Mouse (Mus musculus): ENCODE data around the gene Kcnj11. TPM values are rescaled to one million over a fixed set of nuclear protein-coding genes. Genes with fewer than 3 reads are reported as not detected.
A peak's percentile ranks its signal among the peaks of the same experiment; 100 is the strongest.

Kcnj11 gene
- 2.7 and 3.0 TPM in 2 replicates for polyA plus RNA-seq (2014; fragmentation: Nextera tagmentation; extraction: Ambion mirVana)

- H3K4me3 ChIP-seq (ENCODE audit: low read depth, low read length) = peak within 1 kb of the TSS; percentile 58
- no peaks in the 10 kb centered on the region for H3K36me3 ChIP-seq (ENCODE audit: control insufficient read depth, insufficient read depth, low read length)
- ATAC-seq (peak; percentile 77), DNase-seq (ENCODE audit: low spot score) (peak; percentile 93)
- no peaks in the 10 kb centered on the region for H3K9me3 ChIP-seq (replicated peaks; ENCODE audit: control insufficient read depth, low read length)
- H3K4me2 ChIP-seq (ENCODE audit: low read length) = peak within 1 kb of the TSS; percentile 69
- H3K4me1 ChIP-seq (ENCODE audit: control insufficient read depth, insufficient read depth, low read length) = peaks cover 21% of the 10 kb centered on the region; the same call in 1 of the 2 replicates
- WGBS = under 1% methylated on average over 33 of the region's 34 CpGs
- peak within 1 kb of the TSS; percentile 81 for H3K9ac ChIP-seq (ENCODE audit: low read length)
- peak within 1 kb of the TSS; percentile 17; the same call in 1 of the 2 replicates for H3K27ac ChIP-seq (ENCODE audit: low read depth, low read length)
- no peaks in the 10 kb centered on the region for H3K27me3 ChIP-seq (replicated peaks; ENCODE audit: control insufficient read depth, insufficient read depth, low read length)
These were observed at the start of gene Kcnj11 for GRCm38 (mm10) chr7:46100563-46100962. TSS of gene Kcnj11 (minus strand) at chr7:46100764.

DNA sequence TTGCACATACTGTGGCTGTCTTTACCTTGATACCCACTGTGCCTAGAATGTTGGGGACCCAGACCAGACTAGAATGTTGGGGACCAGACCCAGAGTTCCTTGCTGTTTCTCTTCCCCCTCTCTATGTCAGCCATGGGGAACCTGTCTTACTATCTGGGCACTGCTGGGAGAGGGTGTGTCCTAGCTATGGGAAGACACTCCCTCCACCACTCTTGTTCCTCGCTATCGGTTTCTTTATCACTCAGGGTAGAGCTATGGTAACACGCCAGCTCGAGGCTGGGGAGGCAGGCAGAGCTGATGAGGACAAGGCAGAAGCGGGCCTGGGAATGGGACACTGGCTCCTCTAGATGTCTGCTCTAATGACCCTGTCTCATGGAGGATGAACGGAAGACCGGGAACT is 46.9 kb upstream of the Kcnj11 start:
- 87% methylated on average over 7 of the region's 7 CpGs for WGBS
- Histone ChIP-seq H3K4me1 (ENCODE audit: control insufficient read depth, insufficient read depth, low read length) (no peaks in the 10 kb centered on the region), H3K27ac (ENCODE audit: low read depth, low read length) (peak overlapping the region; percentile 76), H3K27me3 (replicated peaks; ENCODE audit: control insufficient read depth, insufficient read depth, low read length) (no peaks in the 10 kb centered on the region), H3K9me3 (replicated peaks; ENCODE audit: control insufficient read depth, low read length) (no peaks in the 10 kb centered on the region), H3K36me3 (ENCODE audit: control insufficient read depth, insufficient read depth, low read length) (no peaks in the 10 kb centered on the region), H3K4me3 (ENCODE audit: low read depth, low read length) (no peak overlapping the region), H3K9ac (ENCODE audit: low read length) (no peak overlapping the region), H3K4me2 (ENCODE audit: low read length) (no peak overlapping the region)
- ATAC-seq (no peak), DNase-seq (ENCODE audit: low spot score) (no peak)

DNA sequence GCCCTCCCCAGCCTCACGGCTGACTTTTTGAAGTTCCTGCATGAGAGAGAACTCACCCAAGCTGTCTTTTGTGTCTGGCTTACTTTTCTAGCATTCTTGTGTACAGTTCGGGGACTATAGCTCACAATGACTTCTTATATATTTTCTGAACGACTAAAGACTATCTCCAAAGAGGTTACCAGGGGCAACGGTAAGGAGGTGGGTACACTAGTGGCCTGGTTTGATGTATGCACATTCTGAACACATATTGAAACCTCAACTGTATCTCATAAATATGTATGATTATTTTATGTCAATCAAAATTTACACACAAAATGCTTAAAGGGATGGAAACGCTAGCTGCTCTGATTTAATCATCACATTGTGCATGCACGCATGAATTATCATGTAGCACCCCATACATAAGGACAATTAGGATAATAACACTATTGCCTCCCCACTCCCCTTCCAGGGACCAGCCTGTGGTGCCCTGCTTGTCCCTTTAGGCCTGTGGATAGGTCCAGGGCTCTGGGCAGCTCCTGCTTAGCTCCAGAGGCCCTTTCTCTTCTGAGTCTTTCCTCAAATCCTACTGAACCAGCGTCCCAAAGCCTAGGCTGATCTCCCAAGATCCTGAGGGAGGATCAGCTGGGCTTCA is 46.2 kb upstream of the Kcnj11 start:
- DNase-seq (ENCODE audit: low spot score) (no peak), ATAC-seq (peak; percentile 77; the same call in 1 of the 2 replicates)
- no peaks in the 10 kb centered on the region for H3K27me3 ChIP-seq (replicated peaks; ENCODE audit: control insufficient read depth, insufficient read depth, low read length)
- H3K9me3 ChIP-seq (replicated peaks; ENCODE audit: control insufficient read depth, low read length) = no peaks in the 10 kb centered on the region
- no peak overlapping the region for H3K4me2 ChIP-seq (ENCODE audit: low read length)
- no peaks in the 10 kb centered on the region for H3K4me1 ChIP-seq (ENCODE audit: control insufficient read depth, insufficient read depth, low read length)
- no peak overlapping the region for H3K9ac ChIP-seq (ENCODE audit: low read length)
- H3K27ac ChIP-seq (ENCODE audit: low read depth, low read length) = peak overlapping the region; percentile 76
- no peaks in the 10 kb centered on the region for H3K36me3 ChIP-seq (ENCODE audit: control insufficient read depth, insufficient read depth, low read length)
- 43% methylated on average over 7 of the region's 7 CpGs for WGBS
- no peak overlapping the region for H3K4me3 ChIP-seq (ENCODE audit: low read depth, low read length)

DNA sequence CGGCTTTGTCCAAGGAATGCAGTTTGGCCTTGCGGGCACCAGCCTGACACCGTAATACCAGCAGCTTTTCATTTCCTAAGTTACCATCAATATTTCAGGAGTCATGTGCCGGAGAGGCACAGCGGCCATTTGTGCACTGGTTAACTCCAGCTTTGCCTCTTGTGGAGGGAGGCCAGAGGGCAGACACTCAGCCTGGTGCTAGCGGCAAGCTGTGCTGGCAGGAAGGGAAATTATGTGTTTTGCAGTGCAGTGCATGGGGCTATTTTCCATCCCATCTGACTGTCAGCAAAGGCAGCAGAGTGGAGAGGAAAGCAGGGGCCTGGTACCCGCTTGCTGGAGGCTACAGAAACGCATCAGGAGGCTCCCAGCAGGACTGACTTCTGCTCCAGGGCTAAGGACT is 43.5 kb upstream of the Kcnj11 start:
- Histone ChIP-seq H3K9me3 (replicated peaks; ENCODE audit: control insufficient read depth, low read length) (no peaks in the 10 kb centered on the region), H3K36me3 (ENCODE audit: control insufficient read depth, insufficient read depth, low read length) (no peaks in the 10 kb centered on the region), H3K27ac (ENCODE audit: low read depth, low read length) (no peak overlapping the region; the same call in 1 of the 2 replicates), H3K9ac (ENCODE audit: low read length) (no peak overlapping the region), H3K4me3 (ENCODE audit: low read depth, low read length) (no peak overlapping the region), H3K4me1 (ENCODE audit: control insufficient read depth, insufficient read depth, low read length) (no peaks in the 10 kb centered on the region), H3K27me3 (replicated peaks; ENCODE audit: control insufficient read depth, insufficient read depth, low read length) (no peaks in the 10 kb centered on the region), H3K4me2 (ENCODE audit: low read length) (no peak overlapping the region)
- 78% methylated on average over 8 of the region's 8 CpGs for WGBS
- ATAC-seq (no peak), DNase-seq (ENCODE audit: low spot score) (no peak)

GRCm38 (mm10) chr7:46138329-46138930 is 37.9 kb upstream of the Kcnj11 start:
- Histone ChIP-seq H3K9ac (ENCODE audit: low read length) (no peak overlapping the region), H3K9me3 (replicated peaks; ENCODE audit: control insufficient read depth, low read length) (no peaks in the 10 kb centered on the region), H3K36me3 (ENCODE audit: control insufficient read depth, insufficient read depth, low read length) (no peaks in the 10 kb centered on the region), H3K4me2 (ENCODE audit: low read length) (no peak overlapping the region), H3K27ac (ENCODE audit: low read depth, low read length) (no peak overlapping the region), H3K4me1 (ENCODE audit: control insufficient read depth, insufficient read depth, low read length) (peaks cover 4% of the 10 kb centered on the region; the same call in 1 of the 2 replicates), H3K4me3 (ENCODE audit: low read depth, low read length) (no peak overlapping the region), H3K27me3 (replicated peaks; ENCODE audit: control insufficient read depth, insufficient read depth, low read length) (no peaks in the 10 kb centered on the region)
- DNase-seq (ENCODE audit: low spot score) (no peak), ATAC-seq (no peak)
- WGBS = 33% methylated on average over 7 of the region's 7 CpGs

- Histone ChIP-seq H3K4me2 (ENCODE audit: low read length) (no peak overlapping the region), H3K9me3 (replicated peaks; ENCODE audit: control insufficient read depth, low read length) (no peaks in the 10 kb centered on the region), H3K27me3 (replicated peaks; ENCODE audit: control insufficient read depth, insufficient read depth, low read length) (no peaks in the 10 kb centered on the region), H3K4me1 (ENCODE audit: control insufficient read depth, insufficient read depth, low read length) (peaks cover 11% of the 10 kb centered on the region), H3K9ac (ENCODE audit: low read length) (no peak overlapping the region), H3K4me3 (ENCODE audit: low read depth, low read length) (no peak overlapping the region), H3K27ac (ENCODE audit: low read depth, low read length) (no peak overlapping the region), H3K36me3 (ENCODE audit: control insufficient read depth, insufficient read depth, low read length) (no peaks in the 10 kb centered on the region)
- 26% methylated on average over 7 of the region's 7 CpGs for WGBS
- ATAC-seq (no peak), DNase-seq (ENCODE audit: low spot score) (no peak)
These were observed 33.3 kb upstream of the Kcnj11 start for GRCm38 (mm10) chr7:46133858-46134257.

- Histone ChIP-seq H3K9ac (ENCODE audit: low read length) (no peak overlapping the region), H3K36me3 (ENCODE audit: control insufficient read depth, insufficient read depth, low read length) (no peaks in the 10 kb centered on the region), H3K9me3 (replicated peaks; ENCODE audit: control insufficient read depth, low read length) (no peaks in the 10 kb centered on the region), H3K27me3 (replicated peaks; ENCODE audit: control insufficient read depth, insufficient read depth, low read length) (no peaks in the 10 kb centered on the region), H3K4me3 (ENCODE audit: low read depth, low read length) (no peak overlapping the region), H3K4me1 (ENCODE audit: control insufficient read depth, insufficient read depth, low read length) (peaks cover 14% of the 10 kb centered on the region), H3K27ac (ENCODE audit: low read depth, low read length) (peak overlapping the region; percentile 33; the same call in 1 of the 2 replicates), H3K4me2 (ENCODE audit: low read length) (no peak overlapping the region)
- DNase-seq (ENCODE audit: low spot score) = no peak
- 91% methylated on average over 12 of the region's 12 CpGs for WGBS
- no peak for ATAC-seq
These were observed 31.7 kb upstream of the Kcnj11 start for GRCm38 (mm10) chr7:46132229-46132628.

DNA sequence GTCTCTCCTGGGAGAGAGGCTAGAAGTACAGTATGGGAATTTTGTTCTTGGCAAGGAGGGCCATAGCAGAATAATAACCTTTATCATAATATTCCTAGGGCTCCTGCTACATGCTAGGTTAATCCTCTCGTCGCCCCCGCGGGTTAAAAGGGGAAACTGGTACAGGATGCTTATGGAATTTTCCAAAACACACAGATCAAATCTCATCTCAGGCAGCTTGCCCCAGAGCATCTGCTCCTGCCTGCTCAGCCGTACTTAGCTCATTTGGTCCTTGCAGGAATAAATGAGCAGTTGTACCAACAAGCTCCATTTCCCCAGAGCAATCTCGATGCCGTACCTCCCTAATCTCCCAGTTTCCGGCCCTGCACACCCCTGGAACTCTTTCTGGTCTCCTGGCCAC is 31.2 kb upstream of the Kcnj11 start:
- peak overlapping the region; percentile 33; the same call in 1 of the 2 replicates for H3K27ac ChIP-seq (ENCODE audit: low read depth, low read length)
- DNase-seq (ENCODE audit: low spot score) (no peak), ATAC-seq (no peak)
- H3K4me3 ChIP-seq (ENCODE audit: low read depth, low read length) = no peak overlapping the region
- H3K4me1 ChIP-seq (ENCODE audit: control insufficient read depth, insufficient read depth, low read length) = peaks cover 14% of the 10 kb centered on the region
- no peaks in the 10 kb centered on the region for H3K36me3 ChIP-seq (ENCODE audit: control insufficient read depth, insufficient read depth, low read length)
- no peak overlapping the region for H3K4me2 ChIP-seq (ENCODE audit: low read length)
- H3K9me3 ChIP-seq (replicated peaks; ENCODE audit: control insufficient read depth, low read length) = no peaks in the 10 kb centered on the region
- 63% methylated on average over 8 of the region's 8 CpGs for WGBS
- no peak overlapping the region; the same call in 1 of the 2 replicates for H3K9ac ChIP-seq (ENCODE audit: low read length)
- no peaks in the 10 kb centered on the region for H3K27me3 ChIP-seq (replicated peaks; ENCODE audit: control insufficient read depth, insufficient read depth, low read length)

- no peak overlapping the region for H3K4me2 ChIP-seq (ENCODE audit: low read length)
- WGBS = 9% methylated on average over 3 of the region's 3 CpGs
- no peak for ATAC-seq
- H3K9ac ChIP-seq (ENCODE audit: low read length) = no peak overlapping the region; the same call in 1 of the 2 replicates
- peaks cover 14% of the 10 kb centered on the region for H3K4me1 ChIP-seq (ENCODE audit: control insufficient read depth, insufficient read depth, low read length)
- no peaks in the 10 kb centered on the region for H3K36me3 ChIP-seq (ENCODE audit: control insufficient read depth, insufficient read depth, low read length)
- no peak overlapping the region for H3K4me3 ChIP-seq (ENCODE audit: low read depth, low read length)
- H3K9me3 ChIP-seq (replicated peaks; ENCODE audit: control insufficient read depth, low read length) = no peaks in the 10 kb centered on the region
- no peak overlapping the region for H3K27ac ChIP-seq (ENCODE audit: low read depth, low read length)
- DNase-seq (ENCODE audit: low spot score) = no peak
- H3K27me3 ChIP-seq (replicated peaks; ENCODE audit: control insufficient read depth, insufficient read depth, low read length) = no peaks in the 10 kb centered on the region
These were observed 30.7 kb upstream of the Kcnj11 start for GRCm38 (mm10) chr7:46131266-46131665.

All from forebrain, embryonic 14.5 days (tissue).